Mouse (Mus musculus): Measurements from ENCODE around the gene Rhox13.

- TF ChIP-seq E2F4 (IDR thresholded peaks at IDR 0.05; ENCODE audit: insufficient read depth) (no peak), POLR2A (IDR thresholded peaks at IDR 0.05; ENCODE audit: insufficient read length, low read depth) (no peak), MYOD1 (IDR thresholded peaks at IDR 0.05; ENCODE audit: control insufficient read depth in 1 of 3, insufficient read length in 2 of 3, low read depth in 2 of 3) (no peak), USF1 (IDR thresholded peaks at IDR 0.05; ENCODE audit: low read depth) (no peak), MAX (IDR thresholded peaks at IDR 0.05; ENCODE audit: low read depth) (no peak), TCF12 (IDR thresholded peaks at IDR 0.05; ENCODE audit: insufficient read depth, poor library complexity, severe bottlenecking) (no peak), POLR2AphosphoS2 (IDR thresholded peaks at IDR 0.05; ENCODE audit: insufficient read length, low read depth) (no peak), CEBPB (IDR thresholded peaks at IDR 0.05; ENCODE audit: insufficient read depth, poor library complexity, severe bottlenecking) (no peak), MYOG (IDR thresholded peaks at IDR 0.05; ENCODE audit: control insufficient read depth in 1 of 3, insufficient read depth in 1 of 3, insufficient read length in 2 of 3, low read depth in 2 of 3) (no peak), TCF3 (IDR thresholded peaks at IDR 0.05; ENCODE audit: insufficient read length, low read depth) (no peak), SRF (IDR thresholded peaks at IDR 0.05; ENCODE audit: control insufficient read depth, insufficient read length, low read depth) (no peak)
Observed at GRCm38 (mm10) chrX:38085041-38085440, 36.0 kb upstream of the Rhox13 start, which contains the start of gene Rhox11.
